Comparison of ENCODE assay signal across 20 mouse cellular contexts in the genomic region with DNA sequence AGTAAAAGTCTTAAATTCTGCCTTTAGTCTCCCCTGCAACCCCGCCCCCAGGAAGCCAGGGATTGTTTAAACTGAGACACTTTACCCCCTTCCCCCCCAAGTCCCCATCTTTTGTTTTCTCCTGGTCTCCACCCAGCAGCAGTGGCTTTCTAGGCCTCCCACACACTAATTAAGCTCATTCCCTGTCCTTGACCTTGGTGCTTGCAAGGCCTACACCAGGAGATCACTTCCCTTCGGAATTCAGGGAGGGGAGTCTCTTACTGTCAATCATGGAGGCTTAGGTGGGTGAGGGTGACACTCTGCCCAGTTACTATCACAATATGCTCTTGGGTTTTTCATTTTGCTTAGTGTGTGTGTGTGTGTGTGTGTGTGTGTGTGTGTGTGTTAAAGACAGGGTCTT. TPM values are rescaled to one million over a fixed set of nuclear protein-coding genes. Genes with fewer than 3 reads are reported as not detected.
"Had no signal": no experiment of that assay in that cellular context is flagged by ENCODE, and none has a peak within 500 bp of the region (broad histone marks: within the 10 kb centered on the region; RNA-seq: fewer than 3 reads in every experiment).

No protein-coding gene starts in this region.

- H3K4me2 ChIP-seq: limb, embryonic 12.5 days; limb, embryonic 15.5 days; liver, embryonic 11.5 days; lung, embryonic 14.5 days; midbrain, embryonic 13.5 days; neural tube, embryonic 13.5 days had no signal

- H3K9me3 ChIP-seq: limb, embryonic 15.5 days had no signal

- ATAC-seq: liver, postnatal 0 days; midbrain, embryonic 13.5 days; midbrain, embryonic 16.5 days had no signal

- H3K4me3 ChIP-seq: limb, embryonic 12.5 days; limb, embryonic 15.5 days; megakaryocyte, embryonic 14.5 days; midbrain, embryonic 10.5 days; midbrain, embryonic 13.5 days; myocyte; neural tube, embryonic 13.5 days had no signal

- H3K27ac ChIP-seq: limb, embryonic 12.5 days; limb, embryonic 15.5 days; liver, embryonic 14.5 days; midbrain, embryonic 10.5 days; midbrain, embryonic 13.5 days; neural tube, embryonic 13.5 days had no signal

- H3K36me3 ChIP-seq: limb, embryonic 12.5 days; midbrain, embryonic 10.5 days; midbrain, embryonic 13.5 days; neural tube, embryonic 13.5 days had no signal

- DNase-seq: kidney, postnatal 10 days; kidney, postnatal 4 days; left cerebral cortex, postnatal 4 days; liver, postnatal 0 days; lung, embryonic 14.5 days; lung, postnatal 10 days; lung, postnatal 36 days; thymus, adult 18-20 months; thymus, postnatal 36 days had no signal

- H3K9ac ChIP-seq: limb, embryonic 12.5 days; limb, embryonic 15.5 days; liver, embryonic 14.5 days; liver, postnatal 0 days; lung, embryonic 14.5 days; midbrain, embryonic 13.5 days; neural tube, embryonic 13.5 days had no signal

- H3K4me1 ChIP-seq: limb, embryonic 12.5 days; limb, embryonic 15.5 days; megakaryocyte, embryonic 14.5 days; midbrain, embryonic 13.5 days; neural tube, embryonic 13.5 days had no signal

- H3K27me3 ChIP-seq: limb, embryonic 12.5 days; limb, embryonic 15.5 days; megakaryocyte, embryonic 14.5 days; midbrain, embryonic 13.5 days; neural tube, embryonic 13.5 days had no signal

RNA-seq across cellular contexts. Expression of a gene that starts 57.3 kb away (rescaled TPM):
- polyA plus RNA-seq: small intestine, adult 2 months had no signal
